In the genomic region with DNA sequence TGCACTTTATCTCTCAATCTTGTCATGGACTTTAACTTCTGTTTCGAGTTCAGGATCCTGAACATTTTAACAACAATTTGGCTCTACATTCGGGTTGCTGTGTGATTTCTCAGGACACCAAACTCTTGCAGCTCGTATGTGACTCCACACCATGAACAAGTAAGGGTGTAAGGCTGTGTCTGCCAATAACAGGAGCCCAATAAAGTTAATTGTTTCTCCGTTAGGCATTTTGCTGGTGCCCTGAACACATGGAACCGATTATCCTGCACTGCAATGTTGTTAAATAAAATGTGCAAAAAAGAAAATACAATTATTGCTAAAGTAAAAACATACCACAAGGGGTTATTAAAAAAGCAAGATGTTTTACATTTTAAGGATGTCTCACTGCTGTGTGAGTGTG, we compare ENCODE assay signal across 22 mouse cellular contexts.
DNase-seq lines count a peak whose midpoint lies in the region; ATAC-seq lines count a peak whose summit lies in the region.
"Had no signal": no experiment of that assay in that cellular context is flagged by ENCODE, and none has a peak within 500 bp of the region (broad histone marks: within the 10 kb centered on the region; RNA-seq: fewer than 3 reads in every experiment).

No protein-coding gene starts in this region.

- H3K4me3 ChIP-seq in embryonic facial prominence, embryonic 14.5 days (ENCODE audit: low read depth, low read length), result no peak overlapping the region
- no peak overlapping the region for H3K4me3 ChIP-seq in limb, embryonic 11.5 days (ENCODE audit: low read depth, low read length)
- H3K4me3 ChIP-seq: forebrain, embryonic 15.5 days; heart, embryonic 10.5 days; hindbrain, embryonic 12.5 days had no signal

- H3K9me3 ChIP-seq in embryonic facial prominence, embryonic 14.5 days (ENCODE audit: control insufficient read depth, low read length), result no peaks in the 10 kb centered on the region
- no peaks in the 10 kb centered on the region for H3K9me3 ChIP-seq in limb, embryonic 11.5 days (ENCODE audit: control insufficient read depth, low read length)
- H3K9me3 ChIP-seq: forebrain, embryonic 15.5 days; heart, embryonic 10.5 days; hindbrain, embryonic 12.5 days had no signal

- H3K36me3 ChIP-seq in embryonic facial prominence, embryonic 14.5 days (ENCODE audit: control insufficient read depth, insufficient read depth, low read length), result no peaks in the 10 kb centered on the region
- H3K36me3 ChIP-seq in limb, embryonic 11.5 days (ENCODE audit: control insufficient read depth, insufficient read depth, low read length), result no peaks in the 10 kb centered on the region
- H3K36me3 ChIP-seq: forebrain, embryonic 15.5 days; heart, embryonic 10.5 days; hindbrain, embryonic 12.5 days had no signal

- peak; percentile 45 for DNase-seq in embryo, embryonic 11 days
- DNase-seq in embryo, embryonic 10 days (ENCODE audit: low spot score), result no peak
- DNase-seq in MN1 (ENCODE audit: low spot score), result peak; percentile 12
- peak; percentile 56 for DNase-seq in embryonic facial prominence, embryonic 14.5 days (ENCODE audit: low spot score)
- peak; percentile 61 for DNase-seq in limb, embryonic 11.5 days (ENCODE audit: low spot score)
- no peak for DNase-seq in thymus, postnatal 4 days
- DNase-seq in spleen, postnatal 10 days (ENCODE audit: low spot score in 2 of 2), result no peak
- DNase-seq: adrenal gland, postnatal 25 days; B cell, adult 2 months; cerebellum, adult 2 months; cerebellum, postnatal 10 days; gastrocnemius, postnatal 10 days; heart, adult 18-20 months; heart, postnatal 10 days; heart, postnatal 4 days had no signal

- no peak overlapping the region for H3K9ac ChIP-seq in embryonic facial prominence, embryonic 14.5 days (ENCODE audit: low read depth, low read length)
- H3K9ac ChIP-seq in limb, embryonic 11.5 days (ENCODE audit: low read length), result no peak overlapping the region
- H3K9ac ChIP-seq: forebrain, embryonic 15.5 days; hindbrain, embryonic 12.5 days had no signal

- WGBS in embryonic facial prominence, embryonic 14.5 days, result 32% methylated on average over 5 of the region's 5 CpGs
- WGBS in limb, embryonic 11.5 days, result 16% methylated on average over 5 of the region's 5 CpGs

- H3K4me2 ChIP-seq in embryonic facial prominence, embryonic 14.5 days (ENCODE audit: low read depth, low read length), result no peak overlapping the region
- no peak overlapping the region for H3K4me2 ChIP-seq in limb, embryonic 11.5 days (ENCODE audit: low read depth, severe bottlenecking)
- H3K4me2 ChIP-seq: forebrain, embryonic 15.5 days; hindbrain, embryonic 12.5 days had no signal

- H3K27me3 ChIP-seq in embryonic facial prominence, embryonic 14.5 days (replicated peaks; ENCODE audit: control insufficient read depth, insufficient read depth, low read length), result peaks cover 19% of the 10 kb centered on the region; the same call in 1 of the 2 replicates
- H3K27me3 ChIP-seq in limb, embryonic 11.5 days (ENCODE audit: control insufficient read depth, insufficient read depth, low read length), result no peaks in the 10 kb centered on the region
- H3K27me3 ChIP-seq: forebrain, embryonic 15.5 days; hindbrain, embryonic 12.5 days had no signal

- H3K27ac ChIP-seq in embryonic facial prominence, embryonic 14.5 days (replicated peaks; ENCODE audit: low read depth, low read length), result no peak overlapping the region
- 0 out of 2 replicates have a peak overlapping the region, but pooled peaks have one; percentile 4 for H3K27ac ChIP-seq in limb, embryonic 11.5 days (replicated peaks; ENCODE audit: low read depth, low read length)
- H3K27ac ChIP-seq: forebrain, embryonic 15.5 days; heart, embryonic 10.5 days; hindbrain, embryonic 12.5 days; hindbrain, postnatal 0 days had no signal

- no peak for ATAC-seq in embryonic facial prominence, embryonic 14.5 days (ENCODE audit: low read depth)
- ATAC-seq in limb, embryonic 11.5 days (ENCODE audit: insufficient number of reproducible peaks, low FRiP score, low TSS enrichment, low read depth), result no peak
- no peak for ATAC-seq in CD4-positive, CD25-positive, alpha-beta regulatory T cell, adult 4 months
- ATAC-seq: activated CD4-positive, CD25-positive, alpha-beta regulatory T cell, adult 4 months; forebrain, embryonic 15.5 days; hindbrain, postnatal 0 days; Patski had no signal

- H3K4me1 ChIP-seq in embryonic facial prominence, embryonic 14.5 days (ENCODE audit: control insufficient read depth, insufficient read depth, low read length), result peaks cover 6% of the 10 kb centered on the region
- peaks cover 15% of the 10 kb centered on the region for H3K4me1 ChIP-seq in limb, embryonic 11.5 days (ENCODE audit: control insufficient read depth, insufficient read depth, low read length)
- H3K4me1 ChIP-seq: heart, embryonic 10.5 days had no signal

Comparison
In these comparisons a context has a peak if more than half of its experiments do, and no peak if none do; other contexts are left out.
1. DNase-seq: peak in embryo, embryonic 11 days (single experiment), MN1 (single experiment), embryonic facial prominence, embryonic 14.5 days (single experiment) and limb, embryonic 11.5 days (single experiment); none in embryo, embryonic 10 days (single experiment), thymus, postnatal 4 days (single experiment) and spleen, postnatal 10 days (0 of 2).